Mouse (Mus musculus) C2C12 (cell line): ENCODE data around the gene Tyw1. TPM values are rescaled to one million over a fixed set of nuclear protein-coding genes. Genes with fewer than 3 reads are reported as not detected.

Source experiments
- H3K27me3 ChIP-seq: one replicate; pipeline ENCODE4 v1.6.1; 2011; ENCODE audit not compliant: control insufficient read depth, insufficient read depth, insufficient read length
- H3K36me3 ChIP-seq: one replicate; pipeline ENCODE4 v1.6.1; 2011; ENCODE audit not compliant: control insufficient read depth, insufficient read depth
- H3K4me3 ChIP-seq: one replicate; pipeline ENCODE4 v1.5.1; 2011; ENCODE audit warnings: mild to moderate bottlenecking, control low read depth; ENCODE audit not compliant: poor library complexity, insufficient read depth, severe bottlenecking
- H3K79me2 ChIP-seq: one replicate; pipeline ENCODE4 v1.6.1; 2011; ENCODE audit not compliant: control insufficient read depth, insufficient read depth
- H3K79me3 ChIP-seq: one replicate; pipeline ENCODE4 v1.6.1; 2011; ENCODE audit warnings: low read depth, control low read depth
- H3ac ChIP-seq: one replicate; pipeline ENCODE3; 2011; ENCODE audit warnings: low read depth; ENCODE audit not compliant: control insufficient read depth, insufficient read length
- CEBPB ChIP-seq: IDR thresholded peaks from one replicate; pipeline ENCODE4 v1.6.1; 2011; ENCODE audit warnings: low read depth, mild to moderate bottlenecking, control low read depth, moderate library complexity
- CTCF ChIP-seq: IDR thresholded peaks from one replicate; pipeline ENCODE4 v1.5.1; 2011; ENCODE audit not compliant: control insufficient read depth, insufficient read depth, insufficient read length
- FOSL1 ChIP-seq: IDR thresholded peaks from one replicate; pipeline ENCODE4 v1.8.0; 2011; ENCODE audit warnings: mild to moderate bottlenecking, low read length; ENCODE audit not compliant: poor library complexity, insufficient read depth, severe bottlenecking
- MAX ChIP-seq: IDR thresholded peaks from one replicate; pipeline ENCODE4 v1.6.1; 2011; ENCODE audit warnings: mild to moderate bottlenecking, control low read depth
- MYOD1 ChIP-seq: IDR thresholded peaks from one replicate; pipeline ENCODE4 v1.6.1; 2011; ENCODE audit warnings: low read depth; ENCODE audit not compliant: control insufficient read depth, insufficient read length
- MYOG ChIP-seq: IDR thresholded peaks from one replicate; pipeline ENCODE4 v1.6.1; 2011; ENCODE audit not compliant: control insufficient read depth, insufficient read length; ENCODE audit errors: extremely low read depth
- USF1 ChIP-seq: IDR thresholded peaks from one replicate; pipeline ENCODE4 v1.6.1; 2011; ENCODE audit warnings: low read depth, mild to moderate bottlenecking, control low read depth, moderate library complexity
- polyA plus RNA-seq: library from polyadenylated mRNA; unstranded; fragments of >200 nt; fragmentation: generic; extraction: Trizol; gene quantifications from one replicate; pipeline ENCODE4 v1.2.1, GENCODE M21; 2012; ENCODE audit warnings: missing spikeins

Gene Tyw1
- polyA plus RNA-seq, 1 experiment: 24.2 TPM

DNA sequence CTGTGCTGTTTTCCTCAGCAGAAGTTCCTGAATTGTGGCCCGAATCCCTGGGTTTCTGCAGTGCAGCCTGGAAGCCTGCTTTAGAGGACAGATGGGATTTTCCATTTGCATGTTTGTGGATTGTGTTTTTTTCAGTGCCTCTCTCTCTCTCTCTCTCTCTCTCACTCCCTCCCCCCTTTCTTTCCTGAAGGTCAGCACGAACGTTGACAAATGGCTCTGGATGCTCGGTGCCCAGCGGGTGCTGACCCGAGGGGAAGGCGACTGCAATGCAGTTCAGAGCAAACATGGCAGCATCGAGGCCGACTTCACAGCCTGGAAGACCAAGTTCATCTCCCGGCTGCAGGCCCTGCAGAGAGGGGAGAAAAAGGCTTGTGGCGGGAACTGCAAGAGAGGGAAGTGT, 13.6 kb downstream of the Tyw1 start:
- Histone ChIP-seq H3K4me3 (no peak overlapping the region), H3K36me3 (peaks cover 24% of the 10 kb centered on the region), H3ac (no peak overlapping the region), H3K79me2 (no peaks in the 10 kb centered on the region), H3K79me3 (peaks cover 1% of the 10 kb centered on the region), H3K27me3 (no peaks in the 10 kb centered on the region)
- TF ChIP-seq CEBPB (no peak), USF1 (no peak), MYOG (no peak), MYOD1 (no peak), FOSL1 (no peak), CTCF (no peak), MAX (no peak)

DNA sequence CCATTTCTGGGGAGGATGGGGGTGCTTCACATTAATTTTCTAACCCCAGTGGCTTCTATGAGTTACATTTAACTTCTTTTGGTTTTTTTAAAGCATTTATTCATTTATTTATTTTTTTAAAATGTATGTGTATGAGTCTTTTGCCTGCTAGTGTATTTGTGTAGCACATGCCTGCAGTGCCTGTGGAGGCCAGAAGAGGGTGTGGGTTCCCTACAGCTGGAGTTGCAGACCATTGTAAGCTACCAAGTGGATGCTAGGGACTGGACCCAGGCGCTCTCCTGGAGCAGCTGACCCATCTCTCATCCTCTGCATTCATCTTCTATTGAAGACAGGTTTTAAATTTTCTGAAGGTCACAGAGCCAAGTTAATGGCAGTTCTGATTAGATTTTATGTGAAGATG, 16.9 kb downstream of the Tyw1 start:
- Histone ChIP-seq H3K27me3 (no peaks in the 10 kb centered on the region), H3K79me3 (no peaks in the 10 kb centered on the region), H3K79me2 (no peaks in the 10 kb centered on the region), H3ac (no peak overlapping the region), H3K4me3 (no peak overlapping the region), H3K36me3 (peaks cover 27% of the 10 kb centered on the region)
- TF ChIP-seq MYOG: no peak
- TF ChIP-seq CTCF: no peak
- no peak for TF ChIP-seq MAX
- TF ChIP-seq USF1: no peak
- no peak for TF ChIP-seq CEBPB
- no peak for TF ChIP-seq FOSL1
- TF ChIP-seq MYOD1: no peak

DNA sequence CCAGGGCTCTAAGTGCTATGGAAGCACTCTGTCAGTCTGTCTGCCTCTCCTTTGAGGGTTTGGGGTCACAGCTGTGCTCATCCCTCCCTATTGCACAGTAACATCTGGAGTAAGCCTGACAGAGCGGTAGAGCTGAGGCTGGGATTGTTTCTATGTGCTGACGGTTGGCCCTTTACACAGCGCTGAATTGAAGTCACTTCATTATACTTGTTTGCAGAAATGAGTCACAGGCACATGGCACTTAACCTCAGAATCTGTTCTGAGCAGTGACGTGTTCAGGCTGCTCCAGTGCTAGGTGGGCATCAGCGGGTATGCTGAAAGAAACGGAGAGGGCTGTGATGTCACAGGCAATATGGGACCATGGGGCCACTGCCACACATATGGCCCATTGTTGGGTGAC, 17.6 kb downstream of the Tyw1 start:
- no peaks in the 10 kb centered on the region for H3K27me3 ChIP-seq
- H3ac ChIP-seq: no peak overlapping the region
- H3K79me3 ChIP-seq: no peaks in the 10 kb centered on the region
- TF ChIP-seq CTCF: no peak
- TF ChIP-seq FOSL1: no peak
- no peak for TF ChIP-seq MYOG
- TF ChIP-seq MYOD1: no peak
- TF ChIP-seq USF1: no peak
- no peak for TF ChIP-seq MAX
- no peak for TF ChIP-seq CEBPB
- H3K4me3 ChIP-seq: no peak overlapping the region
- H3K36me3 ChIP-seq: peaks cover 29% of the 10 kb centered on the region
- no peaks in the 10 kb centered on the region for H3K79me2 ChIP-seq

DNA sequence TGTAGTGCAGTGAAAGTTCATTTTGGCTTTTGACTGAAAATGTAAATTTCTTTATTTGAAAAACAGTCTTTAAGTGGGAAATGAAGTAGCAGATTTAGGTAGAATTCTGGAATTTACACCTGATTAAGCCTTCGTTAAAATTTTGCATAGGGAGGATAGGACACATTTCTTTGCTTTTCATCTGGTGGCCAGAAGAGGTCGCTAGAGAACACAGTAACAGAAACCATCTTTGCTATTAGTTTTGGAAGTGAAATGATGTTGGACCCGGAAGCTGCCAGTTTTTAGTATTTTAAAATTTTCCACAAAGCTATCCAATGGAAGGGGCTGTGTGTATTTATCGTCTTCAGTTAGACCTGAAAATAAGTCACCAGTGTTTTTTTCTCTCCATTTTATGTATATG, 20.1 kb downstream of the Tyw1 start:
- no peaks in the 10 kb centered on the region for H3K79me2 ChIP-seq
- no peak overlapping the region for H3K4me3 ChIP-seq
- no peaks in the 10 kb centered on the region for H3K79me3 ChIP-seq

DNA sequence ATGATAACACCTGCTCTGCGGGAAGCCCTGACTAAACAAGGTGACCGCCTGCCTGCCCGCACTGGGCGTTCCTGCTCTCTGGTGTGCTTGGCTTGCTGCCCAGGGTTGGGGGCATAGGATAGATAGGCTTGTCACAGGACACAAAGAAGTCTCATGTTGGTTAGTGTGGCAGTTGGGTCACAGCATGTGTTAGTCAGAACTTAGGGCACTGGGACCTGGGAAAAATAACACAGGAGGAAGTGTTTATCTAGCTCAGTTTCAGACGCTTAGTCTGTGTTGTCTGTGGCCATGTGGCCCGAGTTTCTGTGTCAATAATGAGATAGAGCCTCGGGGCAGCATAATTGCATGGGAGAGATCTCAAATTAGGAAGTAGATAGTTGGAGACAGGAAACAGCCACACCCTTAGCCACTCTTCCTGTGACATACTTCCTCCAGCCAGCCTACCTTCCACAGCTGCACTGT, 22.6 kb downstream of the Tyw1 start:
- H3K27me3 ChIP-seq: no peaks in the 10 kb centered on the region
- H3K4me3 ChIP-seq: no peak overlapping the region
- TF ChIP-seq USF1 (no peak), MYOD1 (no peak), FOSL1 (no peak), MAX (no peak), CEBPB (no peak), CTCF (no peak), MYOG (no peak)
- H3K36me3 ChIP-seq: peaks cover 50% of the 10 kb centered on the region
- no peaks in the 10 kb centered on the region for H3K79me3 ChIP-seq
- H3K79me2 ChIP-seq: no peaks in the 10 kb centered on the region
- H3ac ChIP-seq: no peak overlapping the region

More for the DNA sequence above, 20.1 kb downstream of the Tyw1 start:
- no peak overlapping the region for H3ac ChIP-seq
- H3K36me3 ChIP-seq: peaks cover 35% of the 10 kb centered on the region
- no peak for TF ChIP-seq CEBPB
- no peaks in the 10 kb centered on the region for H3K27me3 ChIP-seq

DNA sequence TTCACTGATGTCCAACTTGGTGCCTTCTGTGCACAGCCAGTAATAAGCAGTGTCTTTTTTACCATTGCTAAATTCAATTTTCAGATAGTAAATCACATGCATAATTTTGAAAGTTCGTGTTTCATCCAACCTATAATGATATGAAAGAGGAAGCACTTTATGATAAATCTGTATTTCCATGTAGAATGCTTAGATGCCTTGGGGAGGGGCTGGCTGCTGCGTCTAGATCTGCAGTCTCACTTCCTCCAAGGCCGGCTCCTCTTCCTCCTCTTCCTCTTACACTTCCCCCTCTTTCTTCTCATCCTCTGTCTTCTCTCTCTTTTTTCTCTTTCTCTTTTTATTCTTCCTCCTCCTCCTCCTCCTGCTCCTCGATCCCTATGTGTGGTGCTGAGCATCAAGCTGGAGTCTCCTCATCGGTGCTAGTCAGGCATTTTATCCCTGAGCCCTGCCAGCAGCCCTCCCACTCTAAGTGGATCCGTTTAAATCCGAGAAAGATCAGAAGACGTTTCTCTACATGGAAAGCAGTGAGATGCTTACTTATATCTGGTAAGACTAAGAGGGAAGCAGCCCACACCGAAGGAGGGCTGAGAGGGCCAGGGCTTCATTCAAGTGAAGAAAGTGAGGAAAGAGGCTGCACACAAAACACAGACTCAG, 27.8 kb downstream of the Tyw1 start:
- Histone ChIP-seq H3K79me3 (no peaks in the 10 kb centered on the region), H3K79me2 (no peaks in the 10 kb centered on the region), H3K36me3 (peaks cover 44% of the 10 kb centered on the region), H3K4me3 (no peak overlapping the region), H3K27me3 (no peaks in the 10 kb centered on the region), H3ac (no peak overlapping the region)
- TF ChIP-seq CEBPB: no peak
- no peak for TF ChIP-seq MYOG
- TF ChIP-seq USF1: no peak
- no peak for TF ChIP-seq MYOD1
- no peak for TF ChIP-seq CTCF
- TF ChIP-seq FOSL1: no peak
- no peak for TF ChIP-seq MAX
